16 mouse cellular contexts compared by ENCODE assay signal in genomic region chr8:79522040-79522439, GRCm38 (mm10).
DNase-seq lines count a peak whose midpoint lies in the region; ATAC-seq and TF ChIP-seq lines count a peak whose summit lies in the region.
"Had no signal": no experiment of that assay in that cellular context is flagged by ENCODE, and none has a peak within 500 bp of the region (broad histone marks: within the 10 kb centered on the region; RNA-seq: fewer than 3 reads in every experiment).

No protein-coding gene starts in this region.

- no peaks in the 10 kb centered on the region for H3K9me3 ChIP-seq in forebrain, embryonic 14.5 days (replicated peaks; ENCODE audit: control insufficient read depth, low read length)
- H3K9me3 ChIP-seq in forebrain, embryonic 16.5 days (ENCODE audit: control insufficient read depth, low read length): no peaks in the 10 kb centered on the region
- no peaks in the 10 kb centered on the region for H3K9me3 ChIP-seq in CH12.LX (replicated peaks; ENCODE audit: low read length)
- no peaks in the 10 kb centered on the region for H3K9me3 ChIP-seq in limb, embryonic 10.5 days (replicated peaks)
- H3K9me3 ChIP-seq: heart, embryonic 12.5 days had no signal

- no peaks in the 10 kb centered on the region for H3K4me1 ChIP-seq in forebrain, embryonic 14.5 days (ENCODE audit: control insufficient read depth, insufficient read depth, low read length)
- H3K4me1 ChIP-seq in forebrain, embryonic 16.5 days (replicated peaks; ENCODE audit: control insufficient read depth, insufficient read depth, low read length): no peaks in the 10 kb centered on the region
- H3K4me1 ChIP-seq in CH12.LX (ENCODE audit: control insufficient read depth in 1 of 2, insufficient read depth in 2 of 2): peaks cover 0 to 2% of the 10 kb centered on the region in 2 experiments; a peak in 2 of 4 replicates
- peaks cover 7% of the 10 kb centered on the region for H3K4me1 ChIP-seq in limb, embryonic 10.5 days
- H3K4me1 ChIP-seq: heart, embryonic 12.5 days had no signal

- H3K79me2 ChIP-seq in CH12.LX (replicated peaks; ENCODE audit: control insufficient read depth, extremely low read depth, insufficient read depth, poor library complexity, severe bottlenecking): no peaks in the 10 kb centered on the region

- dilution Hi-C loops in CH12.LX (cut with MboI; ENCODE audit: extremely low pct_ligation_motif_present, extremely low pct_unique_long_range_greater_than_20kb, low sequenced_read_pairs): no loop called here

- H3K4me3 ChIP-seq in forebrain, embryonic 14.5 days (ENCODE audit: low read depth, low read length): no peak overlapping the region
- no peak overlapping the region for H3K4me3 ChIP-seq in forebrain, embryonic 16.5 days (replicated peaks; ENCODE audit: low read length)
- no peak overlapping the region for H3K4me3 ChIP-seq in CH12.LX (replicated peaks in 1 of 3; ENCODE audit: low read depth in 2 of 3, low read length in 2 of 3, poor library complexity in 1 of 3)
- no peak overlapping the region for H3K4me3 ChIP-seq in limb, embryonic 10.5 days
- H3K4me3 ChIP-seq: gastrocnemius, adult 2 months; heart, embryonic 12.5 days; left cerebral cortex, adult 2 months had no signal

- TF ChIP-seq POLR2A in CH12.LX (IDR thresholded peaks at IDR 0.05; ENCODE audit: low read depth, low read length): no peak

- peak; percentile 29 for DNase-seq in forebrain, embryonic 14.5 days (ENCODE audit: low spot score)
- DNase-seq in CH12.LX (ENCODE audit: extremely low read depth): peak; percentile 11
- peak; percentile 32 for DNase-seq in embryo, embryonic 11.5 days (ENCODE audit: low read depth, low spot score)
- DNase-seq in limb, embryonic 10.5 days (ENCODE audit: low spot score): no peak
- no peak for DNase-seq in cerebellum, postnatal 25 days
- no peak for DNase-seq in Muller cell, postnatal 12 days (ENCODE audit: inconsistent ontology term)
- DNase-seq: adrenal gland, adult 2 months; cerebellum, adult 9-11 months; gastrocnemius, adult 2 months; kidney, postnatal 25 days; thymus, postnatal 25 days had no signal

- H3K4me2 ChIP-seq in forebrain, embryonic 14.5 days (ENCODE audit: low read length): no peak overlapping the region
- no peak overlapping the region for H3K4me2 ChIP-seq in forebrain, embryonic 16.5 days (ENCODE audit: low read length)
- no peak overlapping the region for H3K4me2 ChIP-seq in CH12.LX (ENCODE audit: insufficient read depth, low read depth, poor library complexity, severe bottlenecking)
- H3K4me2 ChIP-seq: heart, embryonic 12.5 days had no signal

- no peaks in the 10 kb centered on the region for H3K36me3 ChIP-seq in forebrain, embryonic 14.5 days (ENCODE audit: control insufficient read depth, insufficient read depth, low read length)
- H3K36me3 ChIP-seq in forebrain, embryonic 16.5 days (ENCODE audit: control insufficient read depth, insufficient read depth): no peaks in the 10 kb centered on the region
- no peaks in the 10 kb centered on the region for H3K36me3 ChIP-seq in CH12.LX (replicated peaks in 1 of 2; ENCODE audit: control insufficient read depth in 1 of 2, insufficient read depth in 1 of 2, low read length in 1 of 2)
- no peaks in the 10 kb centered on the region for H3K36me3 ChIP-seq in limb, embryonic 10.5 days
- H3K36me3 ChIP-seq: heart, embryonic 12.5 days had no signal

- WGBS in forebrain, embryonic 14.5 days: 67% methylated on average over 1 of the region's 1 CpGs
- 74% methylated on average over 1 of the region's 1 CpGs for WGBS in forebrain, embryonic 16.5 days
- 20% methylated on average over 1 of the region's 1 CpGs for WGBS in limb, embryonic 10.5 days

- TF ChIP-seq RAD21 in CH12.LX (IDR thresholded peaks at IDR 0.05; ENCODE audit: low read depth, low read length): no peak

- H3K27me3 ChIP-seq in forebrain, embryonic 14.5 days (replicated peaks; ENCODE audit: control insufficient read depth, insufficient read depth, low read length): no peaks in the 10 kb centered on the region
- H3K27me3 ChIP-seq in forebrain, embryonic 16.5 days (replicated peaks; ENCODE audit: control insufficient read depth, insufficient read depth, low read length): no peaks in the 10 kb centered on the region
- no peaks in the 10 kb centered on the region for H3K27me3 ChIP-seq in CH12.LX (replicated peaks)
- H3K27me3 ChIP-seq in limb, embryonic 10.5 days (ENCODE audit: low read depth, poor library complexity, severe bottlenecking): no peaks in the 10 kb centered on the region
- H3K27me3 ChIP-seq: heart, embryonic 12.5 days had no signal

- TF ChIP-seq CTCF in CH12.LX (conservative IDR thresholded peaks at IDR 0.05 in 1 of 2, IDR thresholded peaks at IDR 0.05 in 1 of 2; ENCODE audit: low read depth in 2 of 2, low read length in 2 of 2): no peak

- in situ Hi-C loops in CH12.LX (cut with MboI; ENCODE audit: low pct_ligation_motif_present, low pct_unique_long_range_greater_than_20kb, low sequenced_read_pairs): no loop called here

- no peak for ATAC-seq in forebrain, embryonic 14.5 days
- ATAC-seq in forebrain, embryonic 16.5 days: no peak
- no peak for ATAC-seq in megakaryocyte progenitor cell, adult 5-6 weeks (replicated peaks; ENCODE audit: poor library complexity)

- H3K9ac ChIP-seq in forebrain, embryonic 14.5 days (ENCODE audit: low read length): no peak overlapping the region
- H3K9ac ChIP-seq in forebrain, embryonic 16.5 days (replicated peaks; ENCODE audit: low read depth, low read length): no peak overlapping the region
- no peak overlapping the region for H3K9ac ChIP-seq in CH12.LX (ENCODE audit: insufficient read depth, low read depth)
- H3K9ac ChIP-seq: heart, embryonic 12.5 days; liver, embryonic 14.5 days had no signal

- H3K27ac ChIP-seq in forebrain, embryonic 14.5 days (ENCODE audit: low read depth, low read length): no peak overlapping the region
- no peak overlapping the region for H3K27ac ChIP-seq in forebrain, embryonic 16.5 days (ENCODE audit: low read length)
- H3K27ac ChIP-seq in CH12.LX (ENCODE audit: insufficient read depth, low read depth): no peak overlapping the region
- peak overlapping the region; percentile 38; the same call in 1 of the 2 replicates for H3K27ac ChIP-seq in limb, embryonic 10.5 days
- H3K27ac ChIP-seq: gastrocnemius, adult 2 months; left cerebral cortex, adult 2 months; liver, embryonic 14.5 days had no signal

- no peak for TF ChIP-seq EP300 in CH12.LX (IDR thresholded peaks at IDR 0.05; ENCODE audit: low read length)

TF ChIP-seq in CH12.LX, 34 proteins besides CTCF, POLR2A, EP300 and RAD21:
- TF ChIP-seq HCFC1 (IDR thresholded peaks at IDR 0.05; ENCODE audit: low read depth, low read length) (peak; percentile 56; the same call in 1 of the 2 replicates), ZMIZ1 (IDR thresholded peaks at IDR 0.05; ENCODE audit: low read depth, low read length) (no peak), ZNF384 (IDR thresholded peaks at IDR 0.05; ENCODE audit: low read depth, low read length) (no peak), TCF12 (IDR thresholded peaks at IDR 0.05; ENCODE audit: low read depth, low read length) (no peak), ELF1 (IDR thresholded peaks at IDR 0.05; ENCODE audit: low read depth, low read length) (no peak), KAT2A (IDR thresholded peaks at IDR 0.05; ENCODE audit: insufficient replicate concordance, low read length) (no peak), IRF4 (IDR thresholded peaks at IDR 0.05; ENCODE audit: low read depth, low read length) (no peak), MEF2A (IDR thresholded peaks at IDR 0.05; ENCODE audit: borderline replicate concordance, low read depth, low read length) (no peak)

Comparison
In these comparisons a context has a peak if more than half of its experiments do, and no peak if none do; other contexts are left out.
1. DNase-seq: peak in forebrain, embryonic 14.5 days (single experiment), CH12.LX (single experiment) and embryo, embryonic 11.5 days (single experiment); none in limb, embryonic 10.5 days (single experiment), cerebellum, postnatal 25 days (0 of 2) and Muller cell, postnatal 12 days (single experiment).